Mouse (Mus musculus): ENCODE results near the gene Fthl17f.

DNA sequence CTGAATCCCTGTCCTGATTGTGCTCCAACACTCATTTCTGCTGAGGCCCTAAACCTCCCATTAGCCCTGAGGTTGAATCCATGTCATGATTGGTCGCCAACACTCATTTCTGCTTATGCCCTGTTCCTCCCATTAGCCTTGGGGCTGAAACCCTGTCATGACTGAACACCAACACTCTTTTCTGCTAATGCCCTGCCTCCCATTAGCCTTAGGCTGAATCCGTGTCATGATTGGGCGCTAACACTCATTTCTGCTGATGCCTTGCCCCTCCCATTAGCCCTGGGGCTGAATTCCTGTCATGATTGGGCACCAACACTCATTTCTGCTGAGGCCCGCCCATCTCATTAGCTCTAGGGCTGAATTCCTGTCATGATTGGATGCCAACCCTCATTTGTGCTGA lies 714 bp upstream of the Fthl17f start:
- no peak for TF ChIP-seq EP300 (IDR thresholded peaks at IDR 0.05; ENCODE audit: low read depth)
- no peak for TF ChIP-seq CTCF (IDR thresholded peaks at IDR 0.05; ENCODE audit: low read depth)
